Mouse (Mus musculus) heart, adult 9 months (tissue): ENCODE results near the gene 2310033P09Rik.
"Not testable (repeated sequence)": the region's sequence is repeated elsewhere in the genome, so short reads cannot be mapped to it uniquely, and the experiment has no call there.

Source experiments
- DNase-seq, 2 experiments: peaks; one replicate each; pipeline ENCODE4 v3.0.0; 2022; ENCODE audit warnings: low spot score in 2 of 2

Gene 2310033P09Rik

DNA sequence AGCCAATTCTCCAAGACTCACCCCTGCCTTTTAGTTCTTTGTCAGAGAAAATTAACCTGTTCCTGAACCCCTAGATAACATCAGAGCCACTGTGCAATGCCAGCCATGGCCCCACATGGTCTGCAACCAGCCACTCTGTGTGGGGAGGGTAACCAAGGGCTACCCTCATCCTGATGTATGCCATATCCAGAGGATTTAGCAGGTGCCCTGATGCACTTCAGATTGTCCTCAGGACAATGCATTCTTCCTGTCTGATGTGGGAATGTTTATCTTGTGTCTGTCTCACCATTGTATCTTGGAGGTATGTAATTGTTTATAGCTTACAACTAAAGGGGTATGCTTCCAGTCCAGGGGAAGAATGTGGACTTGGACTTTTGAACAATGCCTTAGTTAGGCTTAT, 11.9 kb upstream of the 2310033P09Rik start:
- DNase-seq: no peak

- no peak for DNase-seq
These were observed 6.7 kb upstream of the 2310033P09Rik start for GRCm38 (mm10) chr11:59201216-59202002.

DNA sequence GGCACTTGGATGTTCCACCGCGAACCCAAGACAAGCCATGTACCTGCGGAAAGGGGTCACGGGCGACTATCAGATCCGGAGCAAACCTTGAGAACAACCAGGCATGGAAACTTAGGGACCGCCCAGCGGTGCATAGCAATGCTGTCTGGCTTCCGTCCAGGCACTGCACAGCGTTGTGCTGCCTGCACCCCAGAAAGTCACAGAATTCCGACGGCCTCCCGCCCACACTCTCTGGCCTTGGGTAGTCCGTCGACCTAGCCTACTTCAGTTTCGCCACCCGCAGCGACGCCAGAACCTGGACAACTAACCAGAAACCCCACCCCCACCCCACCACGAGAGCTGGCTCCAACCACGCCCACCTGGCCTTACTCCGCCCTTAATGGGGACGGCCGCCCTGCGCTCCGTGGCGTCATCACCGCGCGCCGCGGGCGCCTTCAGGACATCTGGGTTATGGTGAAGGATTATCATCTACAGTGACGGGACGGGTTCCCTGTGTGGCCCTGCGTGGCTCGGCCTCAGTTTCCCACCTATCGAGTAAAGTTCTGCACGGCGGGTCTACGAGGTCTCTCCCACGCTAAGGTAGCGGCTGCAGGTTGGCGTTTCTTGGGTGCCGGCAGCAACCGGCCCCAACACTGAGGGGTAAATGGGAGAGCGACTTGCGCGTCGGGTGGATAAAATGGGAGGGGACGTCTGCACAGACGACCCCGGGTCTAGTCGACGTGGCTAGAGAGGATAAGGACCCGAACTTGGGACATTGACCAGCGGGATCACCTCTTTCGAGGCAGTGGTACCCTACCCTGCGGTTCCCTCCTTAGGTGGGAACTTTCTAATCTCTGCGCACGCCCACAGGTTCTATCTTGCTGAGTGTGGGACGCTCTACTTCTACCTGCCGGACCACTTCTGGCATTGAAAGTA, 5.8 kb upstream of the 2310033P09Rik start, which contains the start of gene Mrpl55:
Gene Mrpl55, plus strand, starts transcription at position 406 of the 915 bp plus-strand sequence.
- peak; percentile 90 to 91 for DNase-seq

DNA sequence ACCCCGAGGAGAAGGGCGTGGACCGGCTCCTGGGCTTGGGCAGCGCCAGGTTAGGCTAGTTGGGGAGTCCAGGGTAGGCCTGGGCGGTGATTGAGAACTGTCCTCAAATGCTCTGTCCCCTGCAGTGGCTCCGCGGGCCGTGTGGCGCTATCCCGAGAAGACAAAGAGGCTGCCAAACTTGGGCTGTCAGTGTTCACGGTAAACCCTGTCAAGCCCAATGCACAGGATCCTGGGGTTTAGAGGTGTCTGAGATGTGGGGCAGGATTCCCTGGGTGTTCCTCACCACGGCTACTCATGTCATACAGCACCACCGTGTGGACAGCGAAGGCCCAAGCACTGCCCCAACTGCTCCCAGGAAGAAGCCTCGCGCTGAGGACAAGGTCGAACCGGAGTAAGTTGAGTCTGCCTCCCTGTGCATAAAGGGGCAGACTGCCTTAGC, 901 bp downstream of the 2310033P09Rik start:
- DNase-seq: peak; percentile 56 to 62

DNA sequence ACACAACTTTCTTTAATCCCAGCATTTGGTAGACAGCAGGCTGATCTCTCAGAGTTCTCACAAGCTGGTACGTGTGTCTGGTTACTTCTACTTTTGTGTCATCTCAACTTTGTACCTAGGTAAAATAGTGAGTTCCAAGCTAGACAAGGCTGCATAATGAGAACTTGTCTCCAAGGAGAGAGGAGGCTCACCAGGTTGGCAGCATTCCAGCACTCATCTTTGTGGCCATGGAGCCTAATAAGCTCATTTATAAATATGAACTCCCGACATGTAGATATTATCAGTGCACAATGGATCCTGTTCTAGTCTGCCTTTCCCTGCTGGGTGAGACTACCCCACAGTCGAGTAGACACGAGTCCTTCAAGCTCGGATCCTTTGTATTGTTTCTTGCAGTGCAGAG, 1.5 kb downstream of the 2310033P09Rik start:
- DNase-seq: no peak

GRCm38 (mm10) chr11:59210020-59210419, 1.9 kb downstream of the 2310033P09Rik start:
- DNase-seq: no peak

GRCm38 (mm10) chr11:59211561-59211960, 3.4 kb downstream of the 2310033P09Rik start:
- not testable (repeated sequence) for DNase-seq

- not testable (repeated sequence) for DNase-seq
These were observed 4.2 kb downstream of the 2310033P09Rik start for GRCm38 (mm10) chr11:59212320-59212719.

GRCm38 (mm10) chr11:59212892-59213494, 4.9 kb downstream of the 2310033P09Rik start:
- no peak for DNase-seq

- DNase-seq: no peak
These were observed 8.8 kb downstream of the 2310033P09Rik start for GRCm38 (mm10) chr11:59216955-59217354.

DNA sequence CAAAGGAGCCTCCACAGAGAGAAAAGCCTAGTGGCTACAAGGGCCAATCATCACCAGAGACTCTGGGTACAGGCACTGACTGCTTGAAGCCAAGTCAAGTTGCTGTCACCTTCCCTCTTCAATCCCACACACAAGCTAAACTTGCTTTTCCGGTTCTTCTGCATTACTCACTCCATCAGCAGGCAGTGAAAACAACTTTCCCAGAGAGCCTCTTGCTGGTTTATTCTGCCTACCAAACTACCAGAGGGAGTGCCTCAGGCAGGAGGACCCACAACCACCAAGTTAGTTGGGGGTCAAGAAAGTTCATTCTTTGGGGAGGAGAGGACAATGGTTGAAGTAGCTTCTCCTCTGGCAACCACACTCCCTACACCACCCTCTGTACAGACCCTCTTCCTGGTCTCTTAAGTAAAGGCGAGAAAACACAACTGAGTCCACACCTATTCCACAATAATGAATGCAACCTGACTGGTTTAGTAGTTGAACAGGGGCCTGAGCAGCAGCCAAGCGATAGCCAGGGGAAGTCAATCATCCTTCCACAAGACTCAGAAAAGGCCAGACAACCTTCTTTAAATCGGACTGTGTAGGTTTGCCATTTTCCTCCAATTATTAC, 10.4 kb downstream of the 2310033P09Rik start:
- DNase-seq: no peak

- no peak for DNase-seq
These were observed 10.9 kb downstream of the 2310033P09Rik start for GRCm38 (mm10) chr11:59219064-59219463.

GRCm38 (mm10) chr11:59221604-59222003, 13.5 kb downstream of the 2310033P09Rik start:
- no peak for DNase-seq

GRCm38 (mm10) chr11:59222306-59222705, 14.2 kb downstream of the 2310033P09Rik start:
- no peak for DNase-seq

- DNase-seq: no peak
These were observed 15.9 kb downstream of the 2310033P09Rik start for GRCm38 (mm10) chr11:59224025-59224424.

- DNase-seq: no peak
These were observed 16.3 kb downstream of the 2310033P09Rik start for GRCm38 (mm10) chr11:59224470-59224869.

DNA sequence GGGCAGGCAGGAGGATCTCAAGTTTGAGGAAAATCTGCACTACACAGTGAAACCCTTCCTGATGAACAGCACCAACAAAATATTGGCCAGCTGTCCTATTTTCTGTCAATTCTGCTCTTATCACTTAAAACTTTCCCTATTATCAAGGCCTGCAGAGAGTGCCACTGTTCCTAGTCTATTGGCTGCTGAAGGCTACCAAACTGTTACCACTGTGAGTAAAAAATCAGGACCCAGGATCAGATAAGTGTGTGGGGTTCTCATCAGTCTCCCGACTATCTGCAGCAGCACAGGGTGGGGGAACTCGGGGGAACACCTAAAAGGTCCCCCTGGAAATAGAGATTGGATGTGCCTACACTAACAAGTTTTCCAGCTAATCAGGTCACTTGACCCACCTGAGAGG, 17.0 kb downstream of the 2310033P09Rik start:
- DNase-seq: no peak

- DNase-seq: no peak
These were observed 18.1 kb downstream of the 2310033P09Rik start for GRCm38 (mm10) chr11:59226251-59226650.

- DNase-seq: no peak
These were observed 18.9 kb downstream of the 2310033P09Rik start for GRCm38 (mm10) chr11:59226787-59227603.

DNA sequence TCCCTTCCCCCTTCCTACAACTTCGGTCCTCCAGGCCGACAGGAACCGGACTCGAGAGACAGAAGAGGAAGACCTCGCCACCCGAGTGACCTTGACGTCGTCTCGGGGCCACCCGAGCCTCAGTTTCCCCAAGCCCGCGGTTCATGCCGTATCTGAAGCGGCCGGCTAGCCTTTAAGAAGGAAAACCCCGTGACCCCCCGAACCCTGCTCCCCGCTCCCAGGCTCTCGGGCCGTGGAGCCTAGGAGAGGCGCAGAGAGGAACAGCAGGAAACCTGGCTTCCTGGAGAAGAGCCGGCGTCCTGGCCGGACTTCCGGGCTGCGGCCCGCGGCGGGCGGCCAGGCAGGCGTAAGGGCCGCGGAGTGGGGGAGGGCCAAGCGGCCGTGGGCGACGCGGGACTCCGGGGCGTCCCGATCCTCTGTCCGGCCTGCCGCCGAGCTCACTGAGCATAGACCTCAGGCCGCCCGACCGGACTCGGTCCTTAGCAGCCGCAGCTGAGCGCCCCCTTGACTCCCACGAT, 19.5 kb downstream of the 2310033P09Rik start:
- no peak for DNase-seq
